Mouse (Mus musculus) right cerebral cortex, postnatal 10 days (tissue): ENCODE data around the gene Hectd2.

ENCODE experiments used
- DNase-seq, 2 experiments: peaks; one replicate each; pipeline ENCODE4 v3.0.0; 2021; ENCODE audit warnings: low spot score in 2 of 2

Gene Hectd2

DNA sequence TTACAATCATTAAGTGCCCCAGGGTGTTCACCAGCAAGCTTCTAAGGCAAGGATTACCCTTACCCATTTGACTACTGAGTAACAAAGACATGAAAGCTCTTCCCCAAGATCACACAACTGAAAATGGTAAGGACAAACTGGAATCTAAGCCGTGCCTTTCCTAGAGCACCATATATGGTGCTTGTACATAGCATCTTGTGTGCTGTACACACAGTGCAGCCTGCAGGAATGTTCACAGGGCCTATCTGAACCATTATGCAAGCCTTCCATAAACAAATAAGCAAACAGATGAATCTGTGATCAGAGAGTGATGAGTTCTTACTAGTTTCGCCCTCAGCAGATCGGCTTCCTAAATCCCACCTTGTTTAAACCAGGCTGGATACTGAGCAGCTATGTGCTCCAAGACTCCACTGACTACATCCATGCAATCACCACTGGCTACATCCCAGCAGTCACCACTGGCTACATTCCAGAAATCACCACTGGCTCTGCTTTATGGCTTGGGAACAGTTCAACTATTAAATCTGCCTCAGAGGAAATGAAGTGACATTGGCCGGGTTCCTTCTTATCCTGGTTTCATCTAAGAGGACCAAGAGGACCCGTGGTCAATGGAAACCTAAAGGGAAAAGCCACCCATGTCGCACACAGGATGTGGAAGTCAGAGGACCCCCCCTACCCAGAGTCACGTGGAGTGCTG lies 91.8 kb downstream of the Hectd2 start:
- DNase-seq: no peak

DNA sequence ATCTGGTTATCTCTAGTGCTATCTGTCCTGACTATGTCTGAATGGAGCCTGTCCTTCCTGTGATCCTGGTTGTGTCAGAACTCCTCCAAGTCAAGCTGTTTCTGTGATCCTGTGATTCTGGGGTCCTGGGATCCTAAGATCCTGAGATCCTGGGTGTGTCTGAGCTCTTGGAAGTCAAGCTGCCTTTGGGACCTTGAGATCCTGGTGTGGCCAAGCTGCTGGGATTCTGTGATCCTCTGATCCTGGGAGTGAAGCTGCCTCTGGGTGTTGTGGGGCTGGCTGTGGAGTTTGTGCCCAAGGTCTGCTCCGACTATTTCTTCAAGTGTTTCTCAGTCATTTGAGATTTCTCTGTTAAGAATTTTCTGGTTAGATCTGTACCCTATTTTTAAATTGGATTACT lies 98.2 kb downstream of the Hectd2 start:
- no peak for DNase-seq

DNA sequence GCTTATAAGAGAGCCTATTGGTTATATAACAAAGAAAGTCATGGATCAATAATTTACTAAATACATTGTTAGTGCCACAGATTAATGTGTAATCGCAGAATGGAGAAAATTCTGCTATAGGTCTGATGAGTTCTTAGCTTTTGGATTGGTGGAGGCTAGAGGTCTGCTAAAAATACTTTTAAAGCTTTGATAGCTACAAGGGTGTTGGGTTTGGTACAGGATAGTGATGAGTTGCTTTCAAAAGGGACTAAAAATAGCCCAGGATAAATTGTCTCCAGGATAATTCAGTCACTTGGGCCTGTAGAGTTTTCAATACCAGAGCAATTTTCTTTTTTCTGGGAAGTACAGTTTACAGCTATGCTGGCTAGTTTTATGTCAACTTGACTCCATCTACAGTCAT lies 108.3 kb downstream of the Hectd2 start:
- DNase-seq: no peak

DNA sequence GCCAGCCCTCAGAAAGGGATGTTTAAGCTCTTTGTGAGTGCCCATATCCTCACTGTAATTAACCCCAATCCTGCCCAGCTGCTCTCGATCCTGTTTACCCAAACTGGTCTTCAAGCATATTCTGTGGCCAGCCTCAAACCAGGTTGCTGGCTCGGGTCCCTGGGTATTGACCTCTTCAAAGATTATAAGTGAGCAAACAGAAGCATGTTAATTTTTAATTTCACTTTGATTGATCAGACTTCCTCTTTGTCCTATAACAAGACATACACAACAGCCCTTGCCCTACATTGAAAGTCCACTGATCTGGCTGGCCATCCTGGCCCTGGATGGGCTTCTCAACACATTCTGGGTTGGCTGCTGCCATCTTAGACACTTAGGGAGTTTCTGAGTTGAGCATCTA lies 109.5 kb downstream of the Hectd2 start:
- no peak for DNase-seq

DNA sequence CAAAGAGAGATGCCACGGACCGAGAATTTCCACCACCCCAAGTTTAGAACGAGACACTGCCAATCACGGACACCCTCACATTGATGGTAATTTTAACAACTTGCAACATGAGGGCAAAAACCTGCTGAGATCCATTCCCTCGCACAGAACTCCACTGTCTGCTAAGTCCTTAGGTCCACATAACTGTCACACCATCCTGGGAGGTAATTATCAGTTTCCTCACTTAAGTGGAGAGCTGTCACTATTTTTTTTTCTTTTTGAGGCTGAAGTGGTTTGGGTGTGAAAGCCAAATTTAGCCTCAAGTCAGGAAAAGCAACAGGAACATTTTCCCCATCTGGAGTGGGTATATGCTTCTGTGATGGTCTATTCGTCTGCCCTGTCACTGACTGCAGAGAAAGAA lies 110.0 kb downstream of the Hectd2 start:
- no peak for DNase-seq

DNA sequence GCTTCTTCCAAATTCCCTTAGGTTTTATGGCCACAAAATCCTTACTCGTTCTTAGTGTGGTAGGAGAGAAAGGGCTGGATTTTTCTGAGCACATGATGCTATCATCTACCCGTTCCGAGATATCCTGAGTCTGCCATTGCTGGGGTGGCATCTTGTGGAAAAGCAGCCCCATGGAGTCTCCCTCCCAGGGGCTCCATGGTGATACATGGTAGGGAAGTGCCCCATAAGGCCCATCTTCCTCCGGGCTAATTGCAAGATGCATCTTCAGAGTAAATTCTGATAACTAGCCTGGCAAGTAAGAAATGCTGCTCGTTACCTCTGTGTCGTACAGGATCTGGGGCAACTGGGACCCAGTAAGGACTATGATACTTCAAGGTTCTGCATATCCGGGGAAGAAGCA lies 110.8 kb downstream of the Hectd2 start:
- DNase-seq: no peak

DNA sequence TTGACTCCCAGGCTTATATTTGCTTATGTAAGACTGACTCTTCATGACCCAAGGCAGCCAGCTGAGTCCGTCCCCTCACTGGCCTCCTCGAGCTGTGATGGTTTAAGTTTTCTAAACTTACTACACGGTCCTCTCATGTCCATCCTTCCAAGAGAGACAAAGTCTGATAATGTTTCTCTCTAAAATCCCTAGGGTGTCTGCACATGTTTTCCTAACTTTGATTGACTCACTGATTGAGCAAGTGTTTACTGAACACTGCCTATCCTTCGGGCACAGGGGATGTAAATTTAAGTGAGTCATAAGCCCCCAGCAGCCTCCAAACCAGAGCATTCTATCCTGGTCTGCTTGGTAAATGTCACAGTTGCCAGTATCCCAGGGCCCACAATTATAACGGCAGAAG lies 111.2 kb downstream of the Hectd2 start:
- DNase-seq: no peak

DNA sequence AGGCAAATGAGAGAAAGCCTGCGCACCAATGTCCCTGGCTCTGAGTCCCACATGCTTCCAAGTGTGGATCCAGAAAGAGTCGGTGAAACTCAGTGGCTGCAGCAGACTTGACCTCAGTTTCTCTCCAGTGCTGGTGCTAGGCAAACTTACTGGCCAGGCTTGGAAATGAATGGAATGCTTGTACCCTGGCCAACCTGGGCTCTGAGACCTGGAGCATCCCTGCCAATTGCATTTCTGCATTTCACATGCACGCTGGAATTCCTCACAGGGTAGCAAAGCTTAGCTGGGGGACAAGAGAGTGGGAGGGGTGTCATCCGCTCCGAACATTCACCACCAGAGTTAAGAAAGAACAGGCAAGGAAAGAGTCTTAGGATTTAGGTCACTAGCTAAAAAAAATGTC lies 112.0 kb downstream of the Hectd2 start:
- no peak for DNase-seq

DNA sequence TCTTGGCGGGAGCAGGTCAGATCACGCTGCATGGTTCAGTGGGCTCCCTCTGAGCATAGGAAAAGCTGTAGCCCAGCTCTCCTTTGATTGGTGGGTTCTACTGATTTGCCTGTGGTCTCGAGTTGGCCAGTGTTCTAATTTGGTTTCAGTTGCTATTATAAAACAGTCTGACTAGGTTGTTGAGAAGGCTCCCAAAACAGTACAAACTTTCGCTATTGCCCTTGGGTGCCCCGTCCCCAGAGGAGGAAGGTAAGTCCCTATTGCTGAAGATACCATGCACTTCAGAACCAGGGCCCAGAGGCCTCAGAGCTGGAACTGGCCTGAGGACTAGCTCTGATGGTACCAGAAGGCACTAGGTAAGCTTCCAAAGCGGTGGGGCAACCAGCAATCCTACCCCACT lies 112.9 kb downstream of the Hectd2 start:
- DNase-seq: no peak

DNA sequence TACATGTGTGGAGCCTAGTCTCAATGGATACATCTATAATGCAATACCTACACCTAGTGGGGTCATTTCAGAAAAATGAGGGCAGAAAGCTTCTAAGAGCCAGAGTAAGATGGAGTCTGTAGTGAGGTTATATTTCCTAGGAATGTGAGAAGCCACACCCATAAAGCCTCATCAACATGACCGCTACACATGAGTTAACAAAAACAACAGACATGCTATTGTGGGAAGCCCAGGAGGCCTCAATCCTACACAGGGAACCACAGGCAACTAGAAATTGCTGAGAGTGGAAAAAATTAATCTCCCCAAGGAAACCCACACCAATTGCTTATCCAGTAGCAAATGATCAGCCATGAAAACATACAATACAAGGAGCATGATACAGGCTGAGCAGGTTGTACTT lies 113.7 kb downstream of the Hectd2 start:
- DNase-seq: no peak

DNA sequence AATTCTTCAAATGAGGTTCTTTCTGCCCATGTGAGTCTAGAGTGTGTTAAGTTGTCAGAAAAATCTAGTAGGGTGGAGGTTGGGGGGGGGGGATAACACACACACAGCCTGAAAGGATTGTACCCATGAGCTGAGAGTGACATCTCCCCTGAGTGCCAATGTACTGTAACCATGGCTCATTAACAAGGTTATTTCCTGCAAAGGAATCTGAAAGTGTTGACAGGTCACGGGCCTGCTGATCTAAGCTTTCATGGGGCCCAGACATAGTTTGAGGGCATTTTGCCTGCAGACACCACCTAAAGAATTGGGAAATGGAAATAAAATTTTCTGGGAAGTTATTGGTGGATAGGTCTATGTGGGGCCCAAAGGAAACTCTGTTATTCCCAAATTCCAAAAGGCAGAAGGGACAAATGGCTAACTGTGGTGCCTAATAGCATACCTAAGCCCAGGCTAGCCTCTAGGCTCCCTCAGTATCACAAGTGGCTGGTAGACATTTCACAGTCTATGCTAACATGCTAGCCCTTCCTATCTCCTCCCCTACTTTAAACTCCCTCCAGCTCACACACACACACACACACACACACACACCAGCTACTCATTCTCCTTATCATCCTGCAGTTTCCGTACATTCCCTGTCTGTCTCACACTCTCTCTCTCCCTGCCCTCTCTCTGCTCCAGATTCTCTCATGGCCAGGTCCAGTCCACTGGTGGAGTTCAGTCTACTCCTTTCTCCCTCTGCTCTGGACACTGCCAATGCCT lies 114.6 kb downstream of the Hectd2 start:
- no peak for DNase-seq

DNA sequence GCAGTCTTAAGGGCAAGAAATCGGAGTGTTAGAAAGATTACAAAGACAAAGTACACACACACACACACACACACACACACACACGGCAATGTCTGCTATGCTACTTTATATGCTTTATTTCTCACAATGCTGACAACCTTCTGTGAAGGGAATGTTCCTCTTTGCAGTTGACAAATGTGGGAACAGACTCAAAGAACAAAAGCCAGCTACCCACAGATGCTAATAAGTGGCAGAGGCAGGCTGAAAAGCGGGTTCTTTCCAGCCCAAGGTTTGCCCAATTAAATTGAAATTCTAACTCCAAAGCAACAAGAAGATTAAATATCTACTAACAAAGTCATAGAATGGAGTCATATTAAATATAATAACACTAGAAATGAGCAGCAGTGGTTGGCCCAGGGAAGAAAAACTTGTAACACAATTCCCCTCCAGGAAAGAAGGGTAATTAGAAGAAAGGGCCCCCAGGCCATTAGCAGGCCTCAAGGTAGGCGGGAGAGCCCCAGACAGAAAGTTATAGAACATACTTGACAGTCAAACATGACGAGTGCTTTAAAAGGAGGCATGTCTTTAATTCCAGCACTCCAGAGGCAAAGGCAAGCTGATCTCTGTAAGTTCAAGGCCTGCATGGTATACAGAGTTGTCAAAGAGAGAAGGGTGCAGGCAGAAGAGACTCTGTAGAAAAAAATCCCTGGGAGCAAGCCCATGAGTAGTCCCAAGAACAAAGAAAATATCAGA lies 115.4 kb downstream of the Hectd2 start:
- DNase-seq: no peak
